Mouse (Mus musculus) kidney, adult 2 months (tissue): ENCODE results near the gene Clec11a.

Source experiments
- CTCF ChIP-seq: fragments of 200-500 bp; conservative IDR thresholded peaks from 2 replicates; pipeline ENCODE4 v1.5.1; 2011; ENCODE audit warnings: low read depth, mild to moderate bottlenecking, control low read depth, low read length, moderate library complexity, mixed read lengths; ENCODE audit not compliant: insufficient read depth, insufficient read length
- POLR2A ChIP-seq: fragments of 200-500 bp; IDR thresholded peaks from one replicate; pipeline ENCODE4 v1.6.1; 2011; ENCODE audit warnings: low read depth, low read length, control low read depth

DNA sequence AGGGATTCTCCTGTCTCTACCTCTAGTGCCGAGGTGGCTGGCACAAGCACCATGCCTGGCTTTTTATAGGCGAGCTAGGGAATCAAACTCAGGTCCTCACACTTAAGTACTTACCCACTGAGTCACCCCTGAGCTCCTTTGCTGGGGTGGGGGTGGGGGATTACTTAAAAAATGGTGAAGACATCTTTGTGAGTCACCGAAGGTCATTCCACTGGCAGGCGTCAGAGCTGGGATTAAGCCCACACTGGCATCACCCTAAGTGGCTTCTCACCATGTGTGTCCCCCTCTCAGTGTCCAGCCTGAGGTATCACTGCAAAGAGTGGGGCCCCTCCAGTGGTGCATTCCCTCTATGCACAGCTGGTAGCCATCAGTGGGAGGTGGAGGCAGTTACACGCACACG is 46.3 kb downstream of the Clec11a start:
- TF ChIP-seq CTCF (no peak), POLR2A (no peak)
